Mouse (Mus musculus) kidney, embryonic 14.5 days (tissue): ENCODE measurements around the gene Hmox2. TPM values are rescaled to one million over a fixed set of nuclear protein-coding genes. Genes with fewer than 3 reads are reported as not detected.
A peak's percentile ranks its signal among the peaks of the same experiment; 100 is the strongest.
"Not testable (repeated sequence)": the region's sequence is repeated elsewhere in the genome, so short reads cannot be mapped to it uniquely, and the experiment has no call there.

ENCODE experiments used
- ATAC-seq: fragments of 200-750 bp; cut with Nextera tagmentation; 2 replicates; pipeline ENCODE4 v1.8.0; 2017; ENCODE audit warnings: moderate number of reproducible peaks, mild to moderate bottlenecking, moderate TSS enrichment, moderate library complexity; ENCODE audit not compliant: low FRiP score, low TSS enrichment
- H3K27ac ChIP-seq: fragments of 300-500 bp; sonication (generic); 2 replicates; pipeline ENCODE4 v1.5.1; 2014; ENCODE audit warnings: low read depth, mild to moderate bottlenecking, low read length, moderate library complexity, mixed read lengths
- H3K27me3 ChIP-seq: fragments of 300-500 bp; sonication (generic); 2 replicates; pipeline ENCODE4 v1.6.1; 2014; ENCODE audit warnings: mild to moderate bottlenecking, low read length; ENCODE audit not compliant: control insufficient read depth, insufficient read depth
- H3K36me3 ChIP-seq: fragments of 300-500 bp; sonication (generic); 2 replicates; pipeline ENCODE4 v1.6.1; 2014; ENCODE audit warnings: low read length, mixed read lengths; ENCODE audit not compliant: control insufficient read depth, insufficient read depth
- H3K4me1 ChIP-seq: fragments of 300-500 bp; sonication (generic); 2 replicates; pipeline ENCODE4 v1.6.1; 2014; ENCODE audit warnings: low read length, mixed read lengths; ENCODE audit not compliant: control insufficient read depth, insufficient read depth
- H3K4me2 ChIP-seq: fragments of 300-500 bp; sonication (generic); replicated peaks from 2 replicates; pipeline ENCODE4 v1.6.1; 2014; ENCODE audit warnings: low read depth, mild to moderate bottlenecking, low read length
- H3K4me3 ChIP-seq: fragments of 300-500 bp; sonication (generic); 2 replicates; pipeline ENCODE4 v1.5.1; 2014; ENCODE audit warnings: mild to moderate bottlenecking, low read length
- H3K9ac ChIP-seq: fragments of 300-500 bp; sonication (generic); 2 replicates; pipeline ENCODE4 v1.6.1; 2014; ENCODE audit warnings: low read depth, mild to moderate bottlenecking, low read length, moderate library complexity
- H3K9me3 ChIP-seq: fragments of 300-500 bp; sonication (generic); 2 replicates; pipeline ENCODE4 v1.6.1; 2016; ENCODE audit warnings: low read length; ENCODE audit not compliant: control insufficient read depth
- WGBS: fragments of 180-500 bp; shearing (Covaris S2); extraction: QIAGEN DNeasy Blood & Tissue Kit; methylation state at CpG from one replicate; pipeline ENCODE4 v1.1.7; 2014; 5-methylcytosine and 5-hydroxymethylcytosine counted together
- polyA plus RNA-seq: library from polyadenylated mRNA; unstranded; fragments of >200 nt; fragmentation: Nextera tagmentation; extraction: Ambion mirVana; gene quantifications from 2 replicates; pipeline ENCODE4 v1.2.1, GENCODE M21; 2014

Gene Hmox2
- polyA plus RNA-seq, 1 experiment from 2014 or later, result 103 TPM

DNA sequence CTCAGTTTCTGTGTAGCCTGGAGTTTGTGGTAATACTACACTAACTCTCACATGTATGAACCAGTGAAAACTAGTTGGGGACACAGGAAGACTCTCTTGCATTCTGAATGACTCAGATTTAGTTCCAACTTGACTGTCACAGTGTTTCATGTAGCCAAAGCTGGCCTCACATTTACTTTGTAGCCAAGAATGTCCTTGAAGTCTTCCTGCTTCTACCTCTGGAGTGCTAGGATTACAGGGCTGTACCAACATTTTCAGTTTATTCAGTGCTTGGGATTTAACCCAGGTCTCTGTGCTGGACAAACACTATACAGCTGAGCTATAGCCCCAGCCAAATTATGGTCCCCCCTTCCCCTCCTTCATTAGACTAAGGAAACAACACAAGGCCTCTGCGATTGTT, 16.0 kb downstream of the Hmox2 start:
- Histone ChIP-seq H3K4me1 (no peaks in the 10 kb centered on the region), H3K27ac (no peak overlapping the region), H3K9me3 (no peaks in the 10 kb centered on the region; the same call in 1 of the 2 replicates), H3K27me3 (no peaks in the 10 kb centered on the region), H3K9ac (no peak overlapping the region), H3K4me3 (no peak overlapping the region), H3K4me2 (no peak overlapping the region), H3K36me3 (no peaks in the 10 kb centered on the region)
- WGBS, result 95% methylated on average over 1 of the region's 1 CpGs
- no peak for ATAC-seq

DNA sequence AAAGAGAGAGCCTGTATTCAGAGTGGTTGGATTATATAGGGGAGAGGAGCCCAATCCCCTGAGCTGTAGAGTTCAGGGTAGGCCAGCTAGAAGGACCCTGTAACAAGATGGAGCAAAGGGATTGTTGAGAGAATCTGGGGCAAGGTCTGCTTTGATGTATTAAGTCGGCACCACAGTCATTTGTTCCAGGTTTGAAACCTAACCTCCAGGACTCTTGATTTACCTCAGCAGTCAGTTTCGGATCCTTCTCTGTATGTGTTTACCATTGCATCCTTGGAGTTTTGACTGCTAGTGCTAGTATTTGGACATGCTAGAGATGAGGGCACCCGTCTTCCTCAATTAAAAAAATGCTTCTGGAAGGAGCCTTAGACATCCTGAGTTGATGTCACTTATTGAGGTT, 26.0 kb downstream of the Hmox2 start:
- Histone ChIP-seq H3K27me3 (no peaks in the 10 kb centered on the region), H3K9ac (no peak overlapping the region), H3K36me3 (no peaks in the 10 kb centered on the region), H3K4me2 (no peak overlapping the region), H3K4me3 (no peak overlapping the region), H3K4me1 (no peaks in the 10 kb centered on the region), H3K9me3 (peaks cover 5% of the 10 kb centered on the region), H3K27ac (no peak overlapping the region)
- ATAC-seq, result no peak
- WGBS, result 93% methylated on average over 3 of the region's 3 CpGs

DNA sequence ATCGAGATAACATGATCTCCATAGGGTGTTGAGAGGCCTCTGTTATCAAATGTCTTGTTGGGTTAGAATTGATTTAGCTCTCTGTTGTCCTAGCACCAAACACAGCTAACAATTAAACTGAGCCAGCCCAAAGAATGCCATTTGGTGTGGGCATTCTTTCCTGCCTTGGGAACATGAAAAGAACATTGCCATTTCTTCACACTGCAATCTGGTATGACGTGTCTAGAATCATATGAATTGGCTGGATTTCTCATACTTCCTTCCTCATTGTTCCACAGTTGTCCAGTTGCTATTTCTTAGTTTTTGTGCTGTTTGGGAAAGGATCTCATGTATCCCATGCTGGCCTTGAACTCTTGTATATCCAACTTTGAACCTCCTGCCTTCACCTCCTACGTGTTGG, 27.9 kb downstream of the Hmox2 start:
- Histone ChIP-seq H3K36me3 (no peaks in the 10 kb centered on the region), H3K9me3 (peaks cover 5% of the 10 kb centered on the region), H3K4me1 (no peaks in the 10 kb centered on the region), H3K27ac (no peak overlapping the region), H3K9ac (no peak overlapping the region), H3K27me3 (no peaks in the 10 kb centered on the region), H3K4me3 (no peak overlapping the region), H3K4me2 (no peak overlapping the region)
- WGBS, result 59% methylated on average over 3 of the region's 3 CpGs
- no peak for ATAC-seq

DNA sequence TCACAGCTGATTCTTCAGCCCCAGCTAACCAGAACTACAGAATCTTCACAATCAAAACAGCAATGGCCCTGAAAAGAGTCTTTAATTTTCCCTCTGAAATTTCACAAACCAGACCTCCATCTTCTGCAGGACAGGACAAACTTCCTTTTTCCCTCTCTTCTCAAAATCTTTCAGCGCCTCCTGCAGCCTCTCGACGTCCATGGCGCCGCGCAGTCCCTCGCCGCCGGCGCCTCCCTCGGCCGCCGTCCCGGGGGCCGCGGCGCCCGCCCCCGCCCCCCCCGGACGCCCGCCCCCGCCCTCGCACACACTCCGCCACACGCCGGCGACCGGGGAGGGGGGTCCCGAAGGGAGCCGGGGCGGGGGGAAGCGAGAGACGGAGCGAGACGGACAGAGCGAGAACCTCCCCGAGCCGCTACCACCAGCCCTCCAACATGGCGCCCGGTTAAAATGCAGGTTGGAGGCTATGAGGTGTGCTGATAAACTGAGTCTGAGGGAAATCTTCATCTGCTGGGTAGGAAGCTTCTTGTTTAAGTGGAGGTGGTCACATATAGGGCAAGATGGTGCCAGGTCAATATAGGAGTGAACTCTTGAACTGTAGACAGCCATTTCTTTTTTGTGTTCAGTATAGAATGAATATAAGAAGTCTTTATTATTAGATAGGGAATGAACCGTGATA, 30.6 kb downstream of the Hmox2 start:
- ATAC-seq, result peak; percentile 87
- peak overlapping the region; percentile 41 for H3K4me3 ChIP-seq
- H3K4me2 ChIP-seq, result peak overlapping the region; percentile 18
- not testable (repeated sequence) for H3K4me1 ChIP-seq, H3K9me3 ChIP-seq, H3K36me3 ChIP-seq, H3K27me3 ChIP-seq
- peak overlapping the region; percentile 14; the same call in 1 of the 2 replicates for H3K27ac ChIP-seq
- WGBS, result 7% methylated on average over 22 of the region's 42 CpGs
- peak overlapping the region; percentile 47; the same call in 1 of the 2 replicates for H3K9ac ChIP-seq

DNA sequence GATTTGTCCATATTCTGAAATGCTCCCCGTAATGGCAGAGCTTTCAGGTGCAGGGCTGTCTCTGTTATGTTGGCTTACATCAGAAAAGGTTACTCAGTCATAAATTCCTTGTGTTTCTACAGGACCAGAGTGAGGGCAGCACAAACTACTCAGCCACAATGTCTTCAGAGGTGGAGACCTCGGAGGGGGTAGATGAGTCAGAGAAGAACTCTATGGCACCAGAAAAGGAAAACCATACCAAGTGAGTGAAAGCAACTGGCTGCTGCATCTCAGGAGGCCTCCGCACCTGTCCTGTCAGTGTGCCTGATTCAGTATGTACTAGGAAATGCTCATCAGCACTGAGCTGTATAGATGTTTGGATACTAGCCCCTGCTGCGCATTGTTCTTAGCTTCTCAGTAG, 36.3 kb downstream of the Hmox2 start:
- Histone ChIP-seq H3K27me3 (no peaks in the 10 kb centered on the region), H3K4me3 (no peak overlapping the region), H3K4me2 (no peak overlapping the region), H3K36me3 (peaks cover 48% of the 10 kb centered on the region), H3K27ac (no peak overlapping the region), H3K9me3 (no peaks in the 10 kb centered on the region), H3K4me1 (no peaks in the 10 kb centered on the region), H3K9ac (no peak overlapping the region)
- WGBS, result 93% methylated on average over 4 of the region's 4 CpGs
- ATAC-seq, result no peak

DNA sequence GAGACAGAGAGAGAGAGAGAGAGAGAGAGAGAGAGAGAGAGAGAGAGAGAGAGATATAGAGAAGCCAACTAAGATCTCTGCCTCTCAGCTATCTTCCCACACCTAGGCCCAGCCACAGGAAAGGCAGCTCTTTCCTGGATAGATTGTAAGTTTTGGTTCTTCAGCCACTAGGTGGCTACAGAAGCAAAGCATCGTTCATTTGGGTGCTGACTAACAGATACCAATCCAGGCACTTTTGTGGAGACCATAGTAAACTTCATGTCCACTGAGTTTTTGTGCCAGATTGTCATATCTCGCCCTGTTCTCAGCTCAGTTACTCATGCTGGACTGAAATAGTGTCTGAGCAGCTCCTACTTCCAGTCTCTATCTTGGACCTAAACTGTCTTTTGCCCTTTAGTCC, 37.1 kb downstream of the Hmox2 start:
- H3K4me2 ChIP-seq, result no peak overlapping the region
- no peaks in the 10 kb centered on the region for H3K27me3 ChIP-seq
- H3K36me3 ChIP-seq, result peaks cover 56% of the 10 kb centered on the region
- 0 out of 2 replicates have a peak, but pooled peaks have one; percentile 71 for ATAC-seq
- 39% methylated on average over 2 of the region's 2 CpGs for WGBS
- H3K4me1 ChIP-seq, result no peaks in the 10 kb centered on the region
- no peak overlapping the region for H3K4me3 ChIP-seq
- H3K9ac ChIP-seq, result no peak overlapping the region
- H3K27ac ChIP-seq, result no peak overlapping the region
- no peaks in the 10 kb centered on the region for H3K9me3 ChIP-seq

DNA sequence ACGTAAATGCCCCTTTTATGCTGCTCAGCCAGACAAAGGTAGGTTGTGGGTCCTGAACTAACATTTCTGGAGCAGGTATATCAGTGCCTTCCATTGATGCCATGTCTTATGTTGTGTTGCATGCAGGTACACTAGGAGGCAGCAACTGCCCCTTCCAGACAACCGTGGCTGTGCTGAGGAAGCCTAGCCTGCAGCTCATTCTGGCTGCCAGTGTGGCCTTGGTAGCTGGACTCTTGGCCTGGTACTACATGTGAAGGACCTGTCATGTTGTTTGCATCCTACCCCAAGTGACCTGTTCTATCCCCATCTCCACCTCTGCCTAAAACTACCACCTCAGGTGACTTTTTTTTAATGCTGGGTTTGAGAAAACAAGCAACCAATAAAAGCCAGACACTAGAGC, 39.7 kb downstream of the Hmox2 start:
- H3K4me2 ChIP-seq, result no peak overlapping the region
- no peaks in the 10 kb centered on the region for H3K9me3 ChIP-seq
- H3K36me3 ChIP-seq, result peaks cover 81% of the 10 kb centered on the region
- ATAC-seq, result no peak
- no peak overlapping the region for H3K27ac ChIP-seq
- no peaks in the 10 kb centered on the region for H3K4me1 ChIP-seq
- no peak overlapping the region for H3K4me3 ChIP-seq
- H3K27me3 ChIP-seq, result no peaks in the 10 kb centered on the region
- H3K9ac ChIP-seq, result no peak overlapping the region
- 92% methylated on average over 2 of the region's 2 CpGs for WGBS

DNA sequence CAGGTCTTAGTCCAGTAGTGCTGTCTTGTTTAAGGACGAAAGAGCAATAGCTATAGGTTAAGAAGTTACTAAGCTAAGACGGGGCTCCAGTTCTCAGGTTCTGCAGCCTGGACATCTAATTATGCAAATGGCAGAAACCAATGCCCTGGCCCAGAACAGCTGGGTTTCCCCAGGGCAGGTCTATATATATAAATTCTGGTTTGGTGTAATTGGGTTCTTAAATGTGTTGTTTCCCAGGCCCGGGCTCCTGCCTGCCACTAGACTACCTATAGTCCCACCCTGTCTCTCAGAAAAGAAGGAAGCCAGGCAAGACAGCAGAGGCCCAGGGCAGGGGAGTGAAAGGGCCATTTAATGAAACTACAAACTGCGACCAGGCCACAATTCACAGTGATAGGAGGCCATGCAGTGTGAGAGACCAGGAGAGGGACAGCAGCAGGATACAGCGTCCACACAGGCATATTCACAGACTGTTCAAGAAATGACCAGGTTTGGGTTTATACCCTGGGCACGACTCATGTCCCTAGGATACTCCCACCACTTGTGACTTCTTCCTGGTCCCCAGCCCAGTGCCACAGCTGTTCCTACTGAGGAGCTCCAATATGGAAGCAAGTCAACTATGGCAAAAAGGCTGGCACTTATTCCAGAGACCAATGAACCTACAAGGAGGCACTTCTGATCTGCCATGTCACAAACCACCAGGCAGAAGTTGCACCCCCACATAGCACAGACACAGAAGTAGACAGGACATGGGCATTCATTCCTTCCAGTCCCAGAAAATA, 41.0 kb downstream of the Hmox2 start:
- H3K36me3 ChIP-seq, result peaks cover 81% of the 10 kb centered on the region
- no peak overlapping the region for H3K27ac ChIP-seq
- H3K9ac ChIP-seq, result no peak overlapping the region
- no peaks in the 10 kb centered on the region for H3K27me3 ChIP-seq
- H3K4me1 ChIP-seq, result no peaks in the 10 kb centered on the region
- no peak overlapping the region for H3K4me2 ChIP-seq
- WGBS, result 81% methylated on average over 6 of the region's 6 CpGs
- H3K9me3 ChIP-seq, result no peaks in the 10 kb centered on the region
- H3K4me3 ChIP-seq, result no peak overlapping the region
- no peak for ATAC-seq

DNA sequence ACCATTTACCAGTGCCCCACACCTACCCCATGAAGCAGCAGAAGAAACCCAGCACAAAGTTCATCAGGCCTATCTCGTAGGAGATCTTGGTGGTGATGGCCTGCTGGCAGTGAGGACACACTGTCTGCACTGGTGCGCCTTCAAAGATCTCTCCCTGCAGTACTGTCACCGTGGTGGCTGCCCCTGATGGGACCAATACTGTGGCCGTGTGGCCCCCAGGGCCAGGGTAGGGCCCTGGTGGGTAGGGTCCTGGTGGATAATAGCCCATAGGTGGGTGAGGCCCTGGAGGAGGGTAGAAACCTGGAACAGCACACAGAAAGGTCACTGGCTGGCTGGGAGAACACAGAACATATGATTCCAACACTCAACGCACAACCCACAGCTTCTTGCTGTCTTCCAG, 42.6 kb downstream of the Hmox2 start:
- no peaks in the 10 kb centered on the region for H3K4me1 ChIP-seq
- H3K4me2 ChIP-seq, result no peak overlapping the region
- no peaks in the 10 kb centered on the region for H3K27me3 ChIP-seq
- no peak overlapping the region for H3K27ac ChIP-seq
- H3K4me3 ChIP-seq, result no peak overlapping the region
- H3K36me3 ChIP-seq, result peaks cover 70% of the 10 kb centered on the region
- H3K9ac ChIP-seq, result no peak overlapping the region
- 98% methylated on average over 5 of the region's 5 CpGs for WGBS
- no peaks in the 10 kb centered on the region for H3K9me3 ChIP-seq
- ATAC-seq, result no peak
